Mouse (Mus musculus): ENCODE measurements around the gene Slc16a5. TPM values are rescaled to one million over a fixed set of nuclear protein-coding genes. Genes with fewer than 3 reads are reported as not detected.
A peak's percentile ranks its signal among the peaks of the same experiment; 100 is the strongest.

The Slc16a5 gene
- polyA plus RNA-seq, 1 experiment: 31.1 TPM

DNA sequence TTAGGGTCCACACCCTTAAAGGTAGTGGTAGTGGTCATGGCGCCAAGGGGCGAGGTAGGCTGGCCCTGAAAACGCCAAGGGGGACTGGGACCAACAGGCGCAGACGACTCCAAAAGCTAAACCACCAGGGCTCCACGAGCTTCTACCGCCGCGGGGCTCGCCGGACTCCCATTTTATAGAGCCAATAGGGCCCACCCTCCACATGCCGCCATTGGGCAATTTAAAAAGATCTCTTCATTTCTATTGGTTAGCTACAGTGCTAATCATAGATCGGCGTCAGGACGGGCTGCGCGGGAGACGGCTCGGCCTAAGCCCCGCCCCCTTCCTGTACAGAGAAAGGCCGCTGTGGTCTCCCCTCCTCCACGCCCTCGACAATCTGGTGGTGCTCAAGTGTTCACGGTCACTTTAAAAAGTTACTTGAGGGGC is 52.0 kb downstream of the Slc16a5 start, which contains the start of gene Jpt1:
Jpt1 (minus strand) TSS at position 150 of the 426 bp plus-strand sequence.
- Histone ChIP-seq H3K27ac (ENCODE audit: insufficient read depth, low read depth, low read length) (0 out of 2 replicates have a peak within 1 kb of the TSS, but pooled peaks have one; percentile 24), H3K27me3 (replicated peaks; ENCODE audit: control insufficient read depth, insufficient read depth, low read length) (no peaks in the 10 kb centered on the region), H3K4me1 (ENCODE audit: control insufficient read depth, insufficient read depth, low read length) (peaks cover 3% of the 10 kb centered on the region), H3K4me3 (ENCODE audit: insufficient read depth, low read depth, low read length) (peak within 1 kb of the TSS; percentile 84), H3K36me3 (ENCODE audit: control insufficient read depth, insufficient read depth, low read length) (no peaks in the 10 kb centered on the region)
- WGBS: under 1% methylated on average over 24 of the region's 24 CpGs
- DNase-seq: peak; percentile 99
- TF ChIP-seq POLR2A (IDR thresholded peaks at IDR 0.05; ENCODE audit: low read depth, low read length): peak; percentile 99
- no peak for TF ChIP-seq CTCF (conservative IDR thresholded peaks at IDR 0.05; ENCODE audit: insufficient read depth, insufficient read length, low read depth, low read length)

DNA sequence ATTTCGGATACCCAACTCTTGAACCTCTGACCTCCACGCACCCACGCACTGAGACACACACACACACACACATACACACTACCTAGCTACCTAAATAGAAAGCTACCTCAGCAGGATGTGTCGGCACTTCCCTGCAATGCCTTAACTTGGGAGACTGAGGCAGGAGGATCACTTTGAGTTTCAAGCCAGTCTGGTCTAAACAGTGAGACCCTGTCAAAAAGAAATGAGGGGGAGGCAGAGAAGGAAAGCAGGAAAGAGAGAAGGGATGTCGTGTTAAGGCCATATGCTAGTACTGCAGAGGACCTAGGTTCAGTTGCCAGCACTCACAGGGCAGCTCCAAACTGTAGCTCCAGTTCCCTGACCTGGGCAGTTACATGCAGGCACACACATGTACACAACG is 52.7 kb downstream of the Slc16a5 start:
- Histone ChIP-seq H3K27me3 (replicated peaks; ENCODE audit: control insufficient read depth, insufficient read depth, low read length) (no peaks in the 10 kb centered on the region), H3K4me3 (ENCODE audit: insufficient read depth, low read depth, low read length) (no peak overlapping the region), H3K27ac (ENCODE audit: insufficient read depth, low read depth, low read length) (no peak overlapping the region), H3K4me1 (ENCODE audit: control insufficient read depth, insufficient read depth, low read length) (peaks cover 3% of the 10 kb centered on the region), H3K36me3 (ENCODE audit: control insufficient read depth, insufficient read depth, low read length) (no peaks in the 10 kb centered on the region)
- 70% methylated on average over 6 of the region's 6 CpGs for whole genome bisulfite sequencing
- no peak for TF ChIP-seq POLR2A (IDR thresholded peaks at IDR 0.05; ENCODE audit: low read depth, low read length)
- DNase-seq: no peak

DNA sequence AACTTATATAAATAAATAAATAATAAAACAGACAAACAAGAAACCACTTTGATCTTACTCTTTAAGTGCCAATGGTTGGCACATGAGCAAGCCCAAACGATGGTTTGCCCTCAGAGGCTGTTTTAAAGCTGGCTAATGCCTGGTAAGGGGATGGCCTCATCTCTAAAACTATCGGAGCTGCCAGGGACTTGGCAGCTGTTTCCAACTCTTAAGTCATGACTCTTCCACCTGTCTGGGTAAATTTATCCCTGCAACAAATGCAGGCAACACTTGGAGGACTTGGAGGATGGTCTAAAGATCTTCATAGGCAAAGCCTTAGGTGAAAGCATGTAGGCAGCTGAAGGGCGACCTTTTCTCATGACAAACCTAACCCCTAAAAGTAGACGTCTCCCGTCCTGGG is 54.7 kb downstream of the Slc16a5 start:
- Histone ChIP-seq H3K36me3 (ENCODE audit: control insufficient read depth, insufficient read depth, low read length) (no peaks in the 10 kb centered on the region), H3K4me3 (ENCODE audit: insufficient read depth, low read depth, low read length) (no peak overlapping the region), H3K4me1 (ENCODE audit: control insufficient read depth, insufficient read depth, low read length) (peaks cover 3% of the 10 kb centered on the region), H3K27ac (ENCODE audit: insufficient read depth, low read depth, low read length) (no peak overlapping the region), H3K27me3 (replicated peaks; ENCODE audit: control insufficient read depth, insufficient read depth, low read length) (no peaks in the 10 kb centered on the region)
- TF ChIP-seq POLR2A (IDR thresholded peaks at IDR 0.05; ENCODE audit: low read depth, low read length) (no peak), CTCF (conservative IDR thresholded peaks at IDR 0.05; ENCODE audit: insufficient read depth, insufficient read length, low read depth, low read length) (no peak)
- 76% methylated on average over 5 of the region's 5 CpGs for WGBS
- no peak for DNase-seq

DNA sequence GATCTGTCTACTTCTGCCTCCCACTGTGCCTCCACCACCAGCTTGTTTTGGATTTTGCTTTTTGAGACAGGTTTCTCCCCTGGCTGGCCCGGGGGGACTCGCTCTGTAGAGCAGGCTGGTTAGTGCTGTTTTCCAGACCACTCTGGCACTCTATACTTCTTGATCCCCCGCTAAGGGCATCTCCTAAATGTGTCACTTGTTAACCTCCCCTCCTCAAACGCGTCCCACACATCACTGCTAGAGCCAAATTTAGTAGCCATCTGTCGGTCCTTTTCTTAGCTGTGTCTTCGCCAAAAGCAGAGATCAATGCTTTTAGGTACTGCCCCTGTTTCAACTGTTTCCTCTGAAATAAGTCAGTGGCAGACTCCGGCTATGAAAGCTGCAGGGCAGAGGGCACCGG is 56.4 kb downstream of the Slc16a5 start:
- WGBS: 50% methylated on average over 9 of the region's 9 CpGs
- DNase-seq: no peak
- Histone ChIP-seq H3K36me3 (ENCODE audit: control insufficient read depth, insufficient read depth, low read length) (no peaks in the 10 kb centered on the region), H3K27ac (ENCODE audit: insufficient read depth, low read depth, low read length) (no peak overlapping the region), H3K4me3 (ENCODE audit: insufficient read depth, low read depth, low read length) (no peak overlapping the region), H3K27me3 (replicated peaks; ENCODE audit: control insufficient read depth, insufficient read depth, low read length) (no peaks in the 10 kb centered on the region), H3K4me1 (ENCODE audit: control insufficient read depth, insufficient read depth, low read length) (no peaks in the 10 kb centered on the region)
- TF ChIP-seq POLR2A (IDR thresholded peaks at IDR 0.05; ENCODE audit: low read depth, low read length) (no peak), CTCF (conservative IDR thresholded peaks at IDR 0.05; ENCODE audit: insufficient read depth, insufficient read length, low read depth, low read length) (no peak)

DNA sequence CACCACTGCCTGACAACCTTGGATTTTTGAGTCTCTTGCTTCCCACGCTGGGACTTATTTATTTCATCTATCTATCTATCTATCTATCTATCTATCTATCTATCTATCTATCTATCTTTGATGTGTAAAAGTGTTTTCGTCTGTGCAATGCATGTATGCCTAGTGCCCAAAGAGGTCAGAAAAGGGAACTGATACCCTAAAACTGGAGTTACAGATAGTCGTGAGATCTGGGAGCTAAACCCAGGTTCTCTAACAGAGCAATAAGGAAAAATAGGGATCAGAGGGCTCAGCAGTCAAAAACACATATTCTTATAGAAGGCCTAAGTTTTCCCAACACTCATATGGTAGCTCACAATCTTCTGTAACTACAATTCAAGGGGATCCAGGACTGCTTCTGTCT is 57.3 kb downstream of the Slc16a5 start:
- Histone ChIP-seq H3K27me3 (replicated peaks; ENCODE audit: control insufficient read depth, insufficient read depth, low read length) (no peaks in the 10 kb centered on the region; the same call in 1 of the 2 replicates), H3K36me3 (ENCODE audit: control insufficient read depth, insufficient read depth, low read length) (no peaks in the 10 kb centered on the region), H3K4me3 (ENCODE audit: insufficient read depth, low read depth, low read length) (no peak overlapping the region), H3K27ac (ENCODE audit: insufficient read depth, low read depth, low read length) (no peak overlapping the region), H3K4me1 (ENCODE audit: control insufficient read depth, insufficient read depth, low read length) (no peaks in the 10 kb centered on the region)
- 81% methylated on average over 3 of the region's 3 CpGs for WGBS
- TF ChIP-seq CTCF (conservative IDR thresholded peaks at IDR 0.05; ENCODE audit: insufficient read depth, insufficient read length, low read depth, low read length) (no peak), POLR2A (IDR thresholded peaks at IDR 0.05; ENCODE audit: low read depth, low read length) (no peak)
- no peak for DNase-seq

DNA sequence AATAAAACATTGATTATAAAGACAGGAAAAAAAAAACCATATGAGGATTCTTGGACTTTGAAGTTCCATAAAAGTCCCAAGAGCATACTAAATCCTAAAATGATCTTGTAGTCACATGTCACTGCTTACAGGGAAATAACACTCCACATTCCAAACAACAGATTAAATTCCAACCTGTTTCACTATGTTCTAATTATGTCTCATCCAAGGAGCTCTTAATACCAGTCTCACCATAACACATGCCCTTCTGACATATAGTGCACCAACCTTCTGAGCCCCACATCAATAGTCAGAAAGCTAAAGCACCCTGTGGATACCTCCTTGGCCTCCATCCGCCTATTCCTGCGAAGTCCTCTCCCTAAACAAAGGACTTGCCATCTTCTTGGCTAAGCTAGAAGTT is 57.9 kb downstream of the Slc16a5 start:
- Histone ChIP-seq H3K4me3 (ENCODE audit: insufficient read depth, low read depth, low read length) (no peak overlapping the region), H3K36me3 (ENCODE audit: control insufficient read depth, insufficient read depth, low read length) (peaks cover 2% of the 10 kb centered on the region; the same call in 1 of the 2 replicates), H3K4me1 (ENCODE audit: control insufficient read depth, insufficient read depth, low read length) (no peaks in the 10 kb centered on the region), H3K27me3 (replicated peaks; ENCODE audit: control insufficient read depth, insufficient read depth, low read length) (no peaks in the 10 kb centered on the region; the same call in 1 of the 2 replicates), H3K27ac (ENCODE audit: insufficient read depth, low read depth, low read length) (no peak overlapping the region)
- WGBS: 87% methylated on average over 2 of the region's 2 CpGs
- TF ChIP-seq POLR2A (IDR thresholded peaks at IDR 0.05; ENCODE audit: low read depth, low read length) (no peak), CTCF (conservative IDR thresholded peaks at IDR 0.05; ENCODE audit: insufficient read depth, insufficient read length, low read depth, low read length) (no peak)
- no peak for DNase-seq

DNA sequence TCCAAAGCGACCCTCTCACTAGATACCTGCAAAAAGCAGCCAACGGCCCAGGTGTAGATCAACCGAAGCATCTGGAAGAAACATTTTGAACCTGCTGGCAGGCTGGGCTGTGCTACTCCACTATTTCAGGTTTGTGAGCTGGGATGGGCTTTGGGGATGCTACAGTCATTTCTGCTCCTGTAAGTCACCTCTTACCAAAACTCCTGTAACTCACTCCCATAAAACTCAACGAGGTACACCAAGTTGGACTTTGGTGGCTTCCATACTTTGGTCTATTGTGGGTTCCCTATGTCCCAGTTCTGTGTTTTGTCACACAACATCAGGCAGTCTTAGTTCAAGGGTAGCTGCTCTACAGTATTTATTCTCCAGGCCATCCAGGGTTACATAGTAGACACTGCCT is 58.8 kb downstream of the Slc16a5 start:
- whole genome bisulfite sequencing: 71% methylated on average over 4 of the region's 4 CpGs

More for the DNA sequence above, 58.8 kb downstream of the Slc16a5 start:
- no peak for DNase-seq
- Histone ChIP-seq H3K27me3 (replicated peaks; ENCODE audit: control insufficient read depth, insufficient read depth, low read length) (no peaks in the 10 kb centered on the region; the same call in 1 of the 2 replicates), H3K27ac (ENCODE audit: insufficient read depth, low read depth, low read length) (no peak overlapping the region), H3K4me3 (ENCODE audit: insufficient read depth, low read depth, low read length) (no peak overlapping the region), H3K36me3 (ENCODE audit: control insufficient read depth, insufficient read depth, low read length) (peaks cover 4% of the 10 kb centered on the region), H3K4me1 (ENCODE audit: control insufficient read depth, insufficient read depth, low read length) (no peaks in the 10 kb centered on the region)
- no peak for TF ChIP-seq CTCF (conservative IDR thresholded peaks at IDR 0.05; ENCODE audit: insufficient read depth, insufficient read length, low read depth, low read length)
- no peak for TF ChIP-seq POLR2A (IDR thresholded peaks at IDR 0.05; ENCODE audit: low read depth, low read length)
